Mouse (Mus musculus) brain, embryonic 14.5 days (tissue): ENCODE results near the gene Blvra.

Source experiments
- CTCF ChIP-seq: fragments of 200-500 bp; IDR thresholded peaks from 2 replicates; pipeline ENCODE4 v1.5.1; 2012; ENCODE audit warnings: inconsistent platforms, mild to moderate bottlenecking, moderate library complexity, borderline replicate concordance; ENCODE audit not compliant: insufficient read depth, insufficient read length; ENCODE audit errors: extremely low read depth
- POLR2A ChIP-seq: fragments of 200-500 bp; IDR thresholded peaks from 2 replicates; pipeline ENCODE4 v1.6.1; 2012; ENCODE audit warnings: mild to moderate bottlenecking, inconsistent platforms, borderline replicate concordance; ENCODE audit not compliant: poor library complexity, insufficient read depth, insufficient read length, severe bottlenecking; ENCODE audit errors: extremely low read depth

DNA sequence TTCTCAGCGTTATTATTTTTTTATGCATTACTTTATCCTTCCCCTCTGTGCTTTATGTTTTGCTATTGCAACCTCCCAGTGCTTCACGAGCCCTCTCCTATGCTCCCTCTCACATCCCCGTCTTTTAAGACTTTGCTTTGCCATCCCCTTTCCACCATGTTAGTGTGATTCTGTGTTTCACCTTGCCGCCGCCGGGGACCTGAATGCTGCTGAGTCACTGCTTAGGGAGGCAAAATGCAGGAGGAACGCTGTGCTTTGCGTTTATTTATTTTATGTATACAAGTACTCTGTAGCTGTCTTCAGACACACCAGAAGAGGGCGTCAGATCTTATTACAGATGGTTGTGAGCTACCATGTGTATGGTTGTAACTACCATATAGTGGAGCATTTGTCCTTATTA, 7.1 kb downstream of the Blvra start:
- no peak for TF ChIP-seq POLR2A
- TF ChIP-seq CTCF, result no peak
